Mouse (Mus musculus) olfactory bulb, adult 2 months (tissue): ENCODE measurements around the gene Ndufaf8. TPM values are rescaled to one million over a fixed set of nuclear protein-coding genes. Genes with fewer than 3 reads are reported as not detected.

Experiments
- H3K27ac ChIP-seq: fragments of 200-500 bp; 2 replicates; pipeline ENCODE4 v1.5.1; 2012; ENCODE audit warnings: low read depth, low read length; ENCODE audit not compliant: insufficient read depth
- H3K4me1 ChIP-seq: fragments of 200-500 bp; 2 replicates; pipeline ENCODE4 v1.6.1; 2012; ENCODE audit warnings: low read length; ENCODE audit not compliant: control insufficient read depth, insufficient read depth
- H3K4me3 ChIP-seq: fragments of 200-500 bp; 2 replicates; pipeline ENCODE4 v1.5.1; 2012; ENCODE audit warnings: mild to moderate bottlenecking, low read depth, low read length, moderate library complexity; ENCODE audit not compliant: insufficient read depth
- CTCF ChIP-seq: fragments of 200-500 bp; IDR thresholded peaks from 2 replicates; pipeline ENCODE4 v1.5.1; 2012; ENCODE audit warnings: low read depth, mild to moderate bottlenecking, low read length, moderate library complexity; ENCODE audit not compliant: insufficient read depth
- POLR2A ChIP-seq: fragments of 200-500 bp; IDR thresholded peaks from 2 replicates; pipeline ENCODE4 v1.6.1; 2012; ENCODE audit warnings: mild to moderate bottlenecking, low read depth, low read length, moderate library complexity; ENCODE audit not compliant: insufficient read depth
- WGBS: fragments of 180-500 bp; shearing (Covaris S2); methylation state at CpG from one replicate; pipeline ENCODE4 v1.1.7; 2018; 5-methylcytosine and 5-hydroxymethylcytosine counted together
- polyA plus RNA-seq: library from polyadenylated mRNA; stranded (reverse); fragments of >200 nt; gene quantifications from 2 replicates; pipeline ENCODE4 v1.2.4, GENCODE M21; 2012; ENCODE audit warnings: low replicate concordance; ENCODE audit not compliant: missing spikeins, insufficient read depth, insufficient read length

Gene Ndufaf8
- polyA plus RNA-seq, 1 experiment: not detected

GRCm38 (mm10) chr11:120107796-120108195 is 9.1 kb downstream of the Ndufaf8 start:
- TF ChIP-seq POLR2A (no peak), CTCF (no peak)
- Histone ChIP-seq H3K4me1 (peaks cover 9% of the 10 kb centered on the region), H3K4me3 (no peak overlapping the region), H3K27ac (no peak overlapping the region)
- WGBS: 83% methylated on average over 9 of the region's 9 CpGs

DNA sequence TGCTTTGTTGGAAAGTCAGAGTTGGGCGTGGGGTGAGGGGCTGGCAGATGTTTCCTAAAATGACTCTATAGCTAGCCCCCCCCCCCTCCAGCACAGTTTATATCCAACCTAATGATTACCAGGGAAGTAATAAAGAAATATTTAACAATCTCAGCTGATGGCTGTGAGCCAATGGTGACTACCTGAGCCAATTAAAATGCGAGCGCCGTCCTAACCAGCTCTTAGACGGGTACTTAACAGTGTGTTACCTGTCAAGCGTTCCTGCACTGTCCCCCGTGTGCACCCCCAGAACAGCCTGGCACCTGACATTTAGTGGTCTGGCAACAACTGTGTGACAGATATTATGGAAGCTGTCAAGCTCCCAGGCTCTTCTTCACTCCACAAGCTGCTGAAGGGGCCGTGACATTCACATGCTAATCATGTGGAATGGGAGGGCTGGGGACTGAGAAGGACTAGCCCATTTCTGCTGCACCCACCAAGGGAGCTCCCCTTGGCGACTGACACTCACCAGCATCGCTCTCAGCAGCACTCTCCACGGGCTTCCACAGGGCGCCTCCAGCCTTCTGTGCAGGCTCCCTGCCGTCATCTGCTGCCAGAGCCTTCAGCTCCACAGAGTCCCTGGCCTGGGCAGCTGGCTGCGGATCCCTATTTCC is 11.0 kb downstream of the Ndufaf8 start:
- Histone ChIP-seq H3K27ac (no peak overlapping the region), H3K4me3 (no peak overlapping the region), H3K4me1 (peaks cover 9% of the 10 kb centered on the region)
- no peak for TF ChIP-seq POLR2A
- no peak for TF ChIP-seq CTCF
- 61% methylated on average over 14 of the region's 14 CpGs for WGBS

- no peak overlapping the region for H3K4me3 ChIP-seq
- 73% methylated on average over 7 of the region's 7 CpGs for WGBS
- H3K4me1 ChIP-seq: peaks cover 9% of the 10 kb centered on the region
- TF ChIP-seq POLR2A: no peak
- TF ChIP-seq CTCF: no peak
- no peak overlapping the region for H3K27ac ChIP-seq
Measured at GRCm38 (mm10) chr11:120110554-120110953, 11.8 kb downstream of the Ndufaf8 start.

- Histone ChIP-seq H3K27ac (no peak overlapping the region), H3K4me1 (peaks cover 9% of the 10 kb centered on the region)
- 15% methylated on average over 2 of the region's 2 CpGs for WGBS
Measured at GRCm38 (mm10) chr11:120111033-120111432, 12.3 kb downstream of the Ndufaf8 start.

GRCm38 (mm10) chr11:120112136-120112535 is 13.4 kb downstream of the Ndufaf8 start:
- no peak overlapping the region for H3K27ac ChIP-seq
- no peak for TF ChIP-seq CTCF
- TF ChIP-seq POLR2A: no peak
- peaks cover 9% of the 10 kb centered on the region for H3K4me1 ChIP-seq
- H3K4me3 ChIP-seq: no peak overlapping the region
- WGBS: 88% methylated on average over 4 of the region's 4 CpGs

More at GRCm38 (mm10) chr11:120111033-120111432, 12.3 kb downstream of the Ndufaf8 start:
- TF ChIP-seq POLR2A: no peak
- TF ChIP-seq CTCF: peak; percentile 61
- no peak overlapping the region for H3K4me3 ChIP-seq

DNA sequence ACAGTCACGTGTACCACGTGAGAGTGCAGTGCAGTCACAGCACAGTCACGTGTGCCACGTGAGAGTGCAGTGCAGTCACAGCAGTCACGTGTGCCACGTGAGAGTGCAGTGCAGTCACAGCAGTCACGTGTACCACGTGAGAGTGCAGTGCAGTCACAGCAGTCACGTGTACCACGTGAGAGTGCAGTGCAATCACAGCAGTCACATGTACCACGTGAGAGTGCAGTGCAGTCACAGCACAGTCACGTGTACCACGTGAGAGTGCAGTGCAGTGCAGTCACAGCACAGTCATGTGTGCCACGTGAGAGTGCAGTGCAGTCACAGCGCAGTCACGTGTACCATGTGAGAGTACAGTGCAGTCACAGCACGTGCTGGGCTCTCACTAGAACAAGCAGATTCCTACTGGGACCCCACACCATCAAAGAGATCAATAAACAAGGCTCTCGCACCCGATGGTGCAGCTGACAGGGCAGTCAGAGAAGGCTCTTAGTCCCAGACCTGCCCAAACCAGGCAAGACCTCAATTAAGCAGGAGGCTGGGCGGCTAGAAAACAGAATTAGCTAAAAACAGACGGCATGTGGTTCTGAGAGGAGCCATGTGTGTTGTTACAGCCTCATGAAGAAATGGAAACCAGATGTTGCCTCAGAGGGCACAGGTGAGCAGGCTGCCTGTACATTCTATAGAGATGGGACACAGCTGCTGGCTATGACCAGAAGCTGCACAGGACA is 15.9 kb downstream of the Ndufaf8 start:
- Histone ChIP-seq H3K4me3 (no peak overlapping the region), H3K27ac (no peak overlapping the region), H3K4me1 (peaks cover 7% of the 10 kb centered on the region; the same call in 1 of the 2 replicates)
- TF ChIP-seq POLR2A (no peak), CTCF (no peak)
- WGBS: 94% methylated on average over 21 of the region's 21 CpGs

DNA sequence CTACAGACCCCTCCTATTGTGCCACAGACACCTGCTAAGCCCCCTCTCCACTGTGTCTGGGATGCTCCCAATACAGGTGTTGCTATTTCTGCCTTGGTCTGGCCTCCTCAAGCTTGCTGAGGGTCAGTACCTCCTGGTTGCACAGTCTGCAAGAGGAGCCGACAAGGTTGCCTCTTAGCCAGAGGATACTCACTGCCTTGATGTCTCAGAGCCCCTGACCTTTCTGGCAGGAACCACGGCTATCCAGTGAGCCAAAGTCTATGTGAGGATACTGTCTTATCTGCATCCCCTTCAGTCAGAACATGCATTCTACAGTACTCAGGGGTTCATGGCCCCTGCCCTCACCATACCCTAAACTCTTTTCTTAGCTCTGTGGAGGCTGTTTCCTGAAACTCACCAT is 18.9 kb downstream of the Ndufaf8 start:
- H3K4me3 ChIP-seq: no peak overlapping the region
- peaks cover 6% of the 10 kb centered on the region for H3K4me1 ChIP-seq
- no peak overlapping the region for H3K27ac ChIP-seq
- 92% methylated on average over 2 of the region's 2 CpGs for WGBS
- TF ChIP-seq CTCF: no peak
- no peak for TF ChIP-seq POLR2A

- no peak overlapping the region for H3K4me3 ChIP-seq
- 96% methylated on average over 7 of the region's 7 CpGs for WGBS
- TF ChIP-seq POLR2A: no peak
- no peak for TF ChIP-seq CTCF
- peaks cover 6% of the 10 kb centered on the region for H3K4me1 ChIP-seq
- H3K27ac ChIP-seq: no peak overlapping the region
Measured at GRCm38 (mm10) chr11:120119108-120119507, 20.4 kb downstream of the Ndufaf8 start.

- Histone ChIP-seq H3K4me1 (peaks cover 6% of the 10 kb centered on the region), H3K4me3 (no peak overlapping the region), H3K27ac (no peak overlapping the region)
- no peak for TF ChIP-seq POLR2A
- no peak for TF ChIP-seq CTCF
- 54% methylated on average over 10 of the region's 10 CpGs for WGBS
Measured at GRCm38 (mm10) chr11:120119936-120120541, 21.3 kb downstream of the Ndufaf8 start.
